Mouse (Mus musculus) adrenal gland, postnatal 36 days (tissue): Measurements from ENCODE around the gene C130032M10Rik. TPM values are rescaled to one million over a fixed set of nuclear protein-coding genes. Genes with fewer than 3 reads are reported as not detected.
"Not testable (repeated sequence)": the region's sequence is repeated elsewhere in the genome, so short reads cannot be mapped to it uniquely, and the experiment has no call there.

Source experiments
- DNase-seq, 2 experiments: peaks; one replicate each; pipeline ENCODE4 v3.0.0; 2021; ENCODE audit warnings: mixed read lengths in 1 of 2
- total RNA-seq, 2 experiments: library from RNA; stranded (reverse); gene quantifications; 2 replicates each; pipeline ENCODE4 v1.2.3; 2021

The C130032M10Rik gene
- total RNA-seq, 2 experiments from 2014 or later = not detected

DNA sequence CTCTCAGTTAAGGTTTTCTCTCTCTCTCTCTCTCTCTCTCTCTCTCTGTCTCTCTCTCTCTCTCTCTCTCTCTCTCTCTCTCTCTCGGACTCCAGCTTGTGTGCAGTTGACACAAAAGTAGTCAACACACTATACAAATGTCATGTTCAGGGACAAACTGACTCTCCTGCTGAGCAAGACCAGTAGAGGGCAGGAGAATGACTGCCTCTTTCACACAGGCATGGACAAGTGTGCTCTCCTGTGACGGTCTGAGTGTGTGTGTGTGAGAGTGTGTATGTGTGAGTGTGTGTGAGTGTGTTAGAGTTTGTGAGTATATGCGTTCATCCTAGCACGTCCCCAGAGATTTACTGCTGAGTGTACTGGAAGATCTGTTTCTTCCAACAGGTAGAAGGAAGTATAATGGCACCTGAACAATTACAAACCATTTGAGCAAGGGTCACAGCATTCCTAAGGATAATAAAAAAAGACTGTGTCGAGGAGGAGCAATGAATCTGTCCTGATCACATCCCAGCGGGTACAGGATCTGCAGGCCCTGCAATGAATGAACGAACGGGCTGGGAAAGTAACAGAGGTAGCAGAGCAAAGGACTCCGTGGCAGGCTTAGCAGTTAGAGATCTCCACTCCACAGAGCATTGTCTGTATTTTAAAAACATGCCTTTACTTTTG, 3.4 kb downstream of the C130032M10Rik start:
- DNase-seq = no peak

- not testable (repeated sequence) for DNase-seq
Observed at GRCm38 (mm10) chr9:114520529-114520928, 5.0 kb downstream of the C130032M10Rik start.

GRCm38 (mm10) chr9:114522041-114522440, 6.5 kb downstream of the C130032M10Rik start:
- no peak for DNase-seq

GRCm38 (mm10) chr9:114522501-114522900, 7.0 kb downstream of the C130032M10Rik start:
- no peak for DNase-seq

DNA sequence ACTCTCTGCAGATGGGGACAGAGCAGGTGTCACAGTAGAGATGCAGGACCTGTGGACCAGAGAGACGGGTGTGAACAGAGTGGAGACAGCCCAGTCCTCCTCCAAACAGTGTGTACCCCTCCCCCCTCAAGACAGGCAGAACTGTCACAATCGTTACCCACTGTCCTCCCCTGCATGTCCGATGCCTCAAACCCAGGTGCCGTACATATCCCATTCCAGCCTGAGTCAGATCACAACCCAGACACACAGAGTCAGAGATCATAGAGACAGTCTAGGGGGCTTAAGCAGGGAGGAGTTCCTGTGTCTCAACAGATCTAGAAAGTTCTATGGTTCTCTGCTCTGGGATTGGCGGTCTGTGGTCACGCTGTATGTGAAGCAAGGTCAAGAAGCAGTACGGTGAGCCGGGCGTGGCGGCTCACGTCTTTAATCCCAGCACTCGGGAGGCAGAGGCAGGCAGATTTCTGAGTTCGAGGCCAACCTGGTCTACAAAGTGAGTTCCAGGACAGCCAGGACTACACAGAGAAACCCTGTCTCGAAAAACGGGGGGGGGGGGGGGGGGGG, 9.7 kb downstream of the C130032M10Rik start:
- DNase-seq = no peak

DNA sequence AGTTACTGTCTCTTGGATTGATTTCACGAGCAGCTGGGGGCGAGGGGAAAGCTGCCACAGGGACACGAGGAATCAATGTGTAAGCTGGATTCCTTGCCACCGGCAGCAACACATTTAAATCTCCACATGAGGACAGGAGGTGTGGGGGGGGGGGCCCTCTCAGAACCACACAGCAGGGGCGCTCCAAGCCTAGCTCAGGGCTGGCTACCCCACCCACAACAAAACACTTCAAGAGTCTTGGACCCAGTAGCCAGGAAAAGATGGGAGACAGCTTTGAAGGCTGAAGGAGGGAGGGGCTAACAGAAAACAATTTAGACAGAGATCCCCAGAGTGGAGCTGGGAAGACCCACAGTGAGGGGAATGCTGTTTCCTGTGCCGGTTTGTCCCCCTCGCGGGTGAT, 10.4 kb downstream of the C130032M10Rik start:
- DNase-seq = no peak

GRCm38 (mm10) chr9:114526581-114526980, 11.1 kb downstream of the C130032M10Rik start:
- no peak for DNase-seq

- DNase-seq = peak; percentile 62 to 68
Observed at GRCm38 (mm10) chr9:114527085-114527484, 11.6 kb downstream of the C130032M10Rik start.

GRCm38 (mm10) chr9:114527992-114528679, 12.6 kb downstream of the C130032M10Rik start:
- peak in 1 of 2 experiments; percentile 29 for DNase-seq

DNA sequence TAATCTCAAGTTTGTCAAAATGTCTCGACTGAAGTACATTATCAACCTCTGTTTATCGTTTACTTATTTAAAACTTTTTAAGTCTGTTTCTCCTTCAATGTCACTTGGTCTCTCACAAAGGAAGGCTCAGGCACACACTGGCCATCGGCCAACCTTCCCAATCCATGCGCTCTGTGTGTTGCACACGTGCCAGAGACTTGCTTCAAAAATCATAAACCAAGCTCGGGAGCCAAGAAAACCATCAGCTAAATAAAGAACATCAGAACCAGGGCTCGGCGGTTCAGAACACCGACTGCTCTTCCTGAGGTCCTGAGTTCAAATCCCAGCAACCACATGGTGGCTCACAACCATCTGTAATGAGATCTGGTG, 13.2 kb downstream of the C130032M10Rik start:
- peak in 1 of 2 experiments; percentile 18 for DNase-seq

DNA sequence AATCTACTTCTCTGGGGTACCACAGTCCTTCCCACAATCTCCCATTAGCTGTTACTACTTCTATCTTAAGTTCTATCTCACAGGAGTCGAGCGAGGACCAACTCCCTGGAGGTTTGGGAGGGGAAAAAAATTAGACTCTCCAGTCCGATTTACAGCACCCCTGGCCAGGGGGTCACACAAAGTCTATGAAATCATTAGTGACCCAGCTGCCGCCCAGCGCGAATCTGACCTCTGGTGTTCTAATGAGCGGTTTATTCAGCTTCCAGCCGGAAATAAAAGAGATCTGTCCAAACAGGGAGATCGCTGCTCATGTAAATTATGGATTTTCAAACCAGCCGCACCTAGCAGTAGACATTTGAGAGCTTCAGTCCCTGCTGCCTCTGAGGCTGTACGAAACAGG, 15.8 kb downstream of the C130032M10Rik start:
- no peak for DNase-seq

DNA sequence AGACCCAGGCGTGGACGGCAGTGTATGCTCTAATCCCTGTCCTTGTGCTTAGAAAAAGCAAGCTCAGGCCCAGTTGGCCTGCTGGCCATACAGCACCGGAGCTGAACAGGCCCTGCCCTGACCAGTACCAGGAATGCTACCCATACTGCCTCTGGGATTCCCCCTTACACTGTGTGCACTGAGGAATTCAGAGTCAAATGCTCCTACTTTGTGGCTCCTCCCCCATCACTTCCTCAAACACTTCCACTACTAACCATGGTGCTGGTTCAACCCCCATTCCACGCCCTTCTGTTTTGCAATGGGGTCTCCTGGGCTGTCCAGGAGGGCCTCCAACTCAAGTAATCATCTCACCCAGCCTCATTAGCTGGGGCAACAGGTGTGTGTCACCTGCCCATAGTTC, 18.4 kb downstream of the C130032M10Rik start:
- no peak for DNase-seq

DNA sequence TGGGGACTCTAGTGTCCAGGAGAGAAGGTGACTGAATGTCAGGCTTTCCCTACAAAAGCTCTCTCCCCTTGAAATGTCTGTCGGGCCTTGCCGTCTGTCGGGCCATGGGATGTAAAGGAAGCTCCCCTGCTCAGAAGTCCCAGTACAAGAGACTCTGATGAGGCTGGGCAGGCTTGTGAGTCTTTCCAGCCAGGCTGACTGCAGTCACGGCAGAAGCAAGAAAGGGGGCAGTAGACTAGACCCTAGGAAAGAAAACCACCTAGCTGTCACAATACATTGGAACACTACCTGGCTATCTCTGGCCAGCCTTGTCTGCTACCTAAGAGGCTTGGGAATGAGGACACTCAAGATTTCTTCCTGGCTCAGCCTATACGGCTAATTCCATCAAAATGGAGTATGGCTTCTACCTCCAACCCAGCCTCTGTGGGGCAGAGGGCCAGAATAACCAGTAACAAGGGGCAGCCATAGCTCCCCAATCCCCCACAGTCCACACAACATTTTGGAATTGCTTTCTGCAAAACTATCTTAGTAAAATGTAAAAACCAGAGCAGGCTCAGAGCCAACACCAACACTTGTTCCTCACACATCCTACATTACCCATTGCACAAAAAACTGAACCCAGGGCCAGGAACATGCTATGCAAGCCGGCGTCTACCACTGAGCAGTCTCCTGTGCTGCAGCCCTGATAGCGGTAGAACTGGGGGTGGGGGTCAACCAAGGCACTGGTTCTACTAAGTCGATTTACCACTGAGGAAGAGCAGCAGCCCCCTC, 19.4 kb downstream of the C130032M10Rik start:
- no peak for DNase-seq

GRCm38 (mm10) chr9:114536628-114537027, 21.1 kb downstream of the C130032M10Rik start:
- no peak for DNase-seq

DNA sequence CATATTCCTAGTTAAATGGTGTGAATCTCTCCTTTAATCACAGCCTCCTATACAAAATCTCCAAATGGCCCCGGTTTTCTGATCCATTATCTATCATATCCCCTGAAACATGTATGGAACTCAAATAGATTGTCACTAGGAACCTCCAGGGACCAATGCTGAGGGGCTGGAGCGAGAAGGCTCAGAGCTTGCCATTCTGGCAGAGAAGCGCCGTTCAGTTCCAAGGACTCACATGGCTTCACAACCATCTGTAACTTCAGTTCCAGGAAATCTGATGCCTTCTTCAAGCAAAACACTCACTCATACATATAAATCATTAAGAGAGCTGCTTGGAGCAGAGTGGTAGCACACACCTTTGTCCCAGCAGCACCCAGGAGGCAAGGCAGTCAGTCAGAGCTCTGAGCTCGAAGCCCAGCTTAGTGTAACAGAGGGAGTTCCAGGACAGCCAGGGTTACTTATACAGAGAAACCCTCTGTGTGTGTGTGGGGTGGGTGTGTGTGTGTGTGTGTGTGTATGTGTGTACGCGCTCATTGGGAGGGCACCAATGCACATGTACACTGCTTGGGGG, 23.6 kb downstream of the C130032M10Rik start:
- no peak for DNase-seq

GRCm38 (mm10) chr9:114541279-114541741, 25.8 kb downstream of the C130032M10Rik start:
- peak; percentile 25 to 38 for DNase-seq

DNA sequence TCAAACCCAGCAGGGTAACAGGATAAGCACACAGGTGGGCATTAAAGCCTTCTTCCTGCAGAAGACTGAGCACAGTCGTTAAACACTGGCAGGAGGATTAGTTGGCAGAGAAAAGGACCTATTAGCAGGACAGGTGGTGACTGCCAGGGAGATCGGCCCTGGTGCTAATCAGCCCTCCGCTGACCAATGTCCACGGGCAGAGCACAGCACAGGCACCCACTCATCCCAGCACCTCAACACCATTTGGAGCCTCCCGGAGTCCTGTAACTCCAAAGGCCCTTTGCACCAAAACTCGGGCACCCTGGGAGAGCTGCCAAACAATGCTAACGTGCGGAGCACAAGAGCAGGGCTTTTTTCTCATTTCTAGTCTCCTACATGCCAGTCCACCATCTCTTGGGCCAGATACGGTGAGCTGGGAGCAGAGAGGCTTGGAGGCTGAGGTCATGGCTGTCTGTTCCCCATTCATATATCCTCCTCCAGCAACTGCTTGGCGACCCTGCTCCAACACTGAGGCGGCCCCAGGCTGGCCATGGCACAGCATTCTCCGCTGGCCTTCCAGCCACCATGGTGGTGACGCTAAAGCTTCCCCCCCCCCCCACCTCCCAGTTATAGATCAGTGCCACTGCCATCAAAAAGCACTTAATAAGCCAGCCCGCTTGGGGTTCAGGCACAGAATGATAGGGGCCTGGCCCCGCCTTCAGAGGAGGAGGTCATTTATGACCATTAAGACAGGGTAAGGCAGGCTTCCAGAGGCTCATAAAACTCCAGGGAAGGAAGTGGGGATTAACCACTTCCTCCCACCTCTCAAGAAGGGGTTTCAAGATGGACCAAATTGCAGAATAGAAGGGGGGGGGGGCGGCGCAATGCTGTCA, 28.6 kb downstream of the C130032M10Rik start:
- DNase-seq = no peak

- peak in 1 of 2 experiments; percentile 30 for DNase-seq
Observed at GRCm38 (mm10) chr9:114544754-114545393, 29.4 kb downstream of the C130032M10Rik start.

GRCm38 (mm10) chr9:114546765-114547164, 31.3 kb downstream of the C130032M10Rik start:
- no peak for DNase-seq

GRCm38 (mm10) chr9:114547643-114548077, 32.2 kb downstream of the C130032M10Rik start:
- no peak for DNase-seq
